9 mouse cellular contexts compared by ENCODE assay signal in the genomic region with DNA sequence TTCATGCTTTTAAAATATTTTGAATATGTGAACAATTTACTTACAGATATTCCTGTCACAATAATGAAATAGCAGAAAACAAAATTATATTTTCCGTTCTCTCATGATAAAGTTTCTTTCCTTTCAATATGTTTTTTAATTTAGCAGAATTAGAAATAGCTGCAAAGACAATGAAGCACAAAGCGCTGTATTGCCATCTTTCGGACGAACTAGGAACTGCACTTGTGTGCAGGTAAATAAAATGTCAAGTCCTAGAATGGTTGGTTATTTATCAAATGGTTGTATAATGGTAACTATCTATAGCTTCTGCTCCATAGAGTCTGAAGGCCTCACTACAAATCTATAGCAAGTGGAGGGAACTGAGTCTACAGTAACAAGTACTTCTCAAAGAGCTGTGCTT.
DNase-seq lines count a peak whose midpoint lies in the region; ATAC-seq and TF ChIP-seq lines count a peak whose summit lies in the region.
"Had no signal": no experiment of that assay in that cellular context is flagged by ENCODE, and none has a peak within 500 bp of the region (broad histone marks: within the 10 kb centered on the region; RNA-seq: fewer than 3 reads in every experiment).

No protein-coding gene starts in this region.

- H3K4me1 ChIP-seq in heart, embryonic 10.5 days = 0 out of 2 replicates have a peak, but pooled peaks cover 6% of the 10 kb centered on the region
- peaks cover 22% of the 10 kb centered on the region for H3K4me1 ChIP-seq in embryonic facial prominence, embryonic 10.5 days
- no peaks in the 10 kb centered on the region for H3K4me1 ChIP-seq in kidney, postnatal 0 days (replicated peaks; ENCODE audit: insufficient read depth, low read length)
- H3K4me1 ChIP-seq: liver, embryonic 15.5 days had no signal

- H3K27ac ChIP-seq in heart, embryonic 10.5 days = no peak overlapping the region
- H3K27ac ChIP-seq in embryonic facial prominence, embryonic 10.5 days (replicated peaks) = no peak overlapping the region
- H3K27ac ChIP-seq in kidney, postnatal 0 days = no peak overlapping the region
- H3K27ac ChIP-seq: liver, embryonic 15.5 days had no signal

- intact Hi-C loops in heart, postnatal 10 days (cut with DNase I) = loop anchor here (1.0 to 5.0 kb wide), 2 partner anchors 135 to 653 kb away; a partner anchor contains a TSS

- no peaks in the 10 kb centered on the region for H3K27me3 ChIP-seq in heart, embryonic 10.5 days (ENCODE audit: insufficient read depth, poor library complexity, severe bottlenecking)
- peaks cover 13% of the 10 kb centered on the region for H3K27me3 ChIP-seq in C2C12 (ENCODE audit: control insufficient read depth, insufficient read depth, insufficient read length)
- no peaks in the 10 kb centered on the region for H3K27me3 ChIP-seq in embryonic facial prominence, embryonic 10.5 days (replicated peaks; ENCODE audit: low read depth, poor library complexity, severe bottlenecking)
- no peaks in the 10 kb centered on the region for H3K27me3 ChIP-seq in kidney, postnatal 0 days (ENCODE audit: insufficient read depth, low read length)
- H3K27me3 ChIP-seq: liver, embryonic 15.5 days had no signal

- WGBS in heart, embryonic 10.5 days = 3% methylated on average over 4 of the region's 4 CpGs
- WGBS in embryonic facial prominence, embryonic 10.5 days = 6% methylated on average over 4 of the region's 4 CpGs
- WGBS in kidney, postnatal 0 days = under 1% methylated on average over 4 of the region's 4 CpGs

- peak; percentile 61 to 79 for DNase-seq in heart, postnatal 10 days
- DNase-seq in heart, embryonic 10.5 days (ENCODE audit: low spot score) = no peak
- DNase-seq in adrenal gland, postnatal 10 days = peak; percentile 78
- peak; percentile 51 for DNase-seq in embryonic facial prominence, embryonic 10.5 days (ENCODE audit: low spot score)
- peak; percentile 82 for DNase-seq in kidney, postnatal 0 days (ENCODE audit: low spot score)
- DNase-seq in lung, postnatal 25 days (ENCODE audit: low spot score) = peak; percentile 12
- DNase-seq in thymus, postnatal 0 days (ENCODE audit: low spot score) = peak; percentile 74

- no peak overlapping the region for H3K4me2 ChIP-seq in kidney, postnatal 0 days (ENCODE audit: low read length)
- H3K4me2 ChIP-seq: liver, embryonic 15.5 days had no signal

- H3K79me3 ChIP-seq in C2C12 (ENCODE audit: low read depth) = no peaks in the 10 kb centered on the region

- peak; percentile 39 for TF ChIP-seq CTCF in C2C12 (IDR thresholded peaks at IDR 0.05; ENCODE audit: control insufficient read depth, insufficient read depth, insufficient read length)
- peak; percentile 95 for TF ChIP-seq CTCF in kidney, postnatal 0 days (IDR thresholded peaks at IDR 0.05; ENCODE audit: low read depth)

- no peak overlapping the region for H3ac ChIP-seq in C2C12 (ENCODE audit: control insufficient read depth, insufficient read length, low read depth)

- no peak overlapping the region for H3K4me3 ChIP-seq in heart, embryonic 10.5 days
- no peak overlapping the region for H3K4me3 ChIP-seq in C2C12 (ENCODE audit: insufficient read depth, poor library complexity, severe bottlenecking)
- H3K4me3 ChIP-seq in embryonic facial prominence, embryonic 10.5 days = no peak overlapping the region
- H3K4me3 ChIP-seq in kidney, postnatal 0 days (replicated peaks; ENCODE audit: low read depth, low read length) = no peak overlapping the region
- H3K4me3 ChIP-seq: liver, embryonic 15.5 days had no signal

- no peaks in the 10 kb centered on the region for H3K9me3 ChIP-seq in heart, embryonic 10.5 days
- H3K9me3 ChIP-seq in embryonic facial prominence, embryonic 10.5 days = no peaks in the 10 kb centered on the region
- no peaks in the 10 kb centered on the region for H3K9me3 ChIP-seq in kidney, postnatal 0 days (replicated peaks; ENCODE audit: low read length)
- H3K9me3 ChIP-seq: liver, embryonic 15.5 days had no signal

- no peak overlapping the region for H3K9ac ChIP-seq in kidney, postnatal 0 days (ENCODE audit: low read depth, low read length)
- H3K9ac ChIP-seq: liver, embryonic 15.5 days had no signal

- ATAC-seq in kidney, postnatal 0 days (replicated peaks; ENCODE audit: low FRiP score, low read depth) = no peak

- H3K79me2 ChIP-seq in C2C12 (ENCODE audit: control insufficient read depth, insufficient read depth) = no peaks in the 10 kb centered on the region

- H3K36me3 ChIP-seq in heart, embryonic 10.5 days = no peaks in the 10 kb centered on the region
- H3K36me3 ChIP-seq in C2C12 (ENCODE audit: control insufficient read depth, insufficient read depth) = no peaks in the 10 kb centered on the region
- H3K36me3 ChIP-seq in embryonic facial prominence, embryonic 10.5 days (replicated peaks) = no peaks in the 10 kb centered on the region
- no peaks in the 10 kb centered on the region for H3K36me3 ChIP-seq in kidney, postnatal 0 days (ENCODE audit: insufficient read depth, low read length)
- H3K36me3 ChIP-seq: liver, embryonic 15.5 days had no signal

TF ChIP-seq in C2C12, 6 proteins besides CTCF, POLR2A, EP300 and RAD21:
- TF ChIP-seq FOSL1 (IDR thresholded peaks at IDR 0.05; ENCODE audit: insufficient read depth, low read length, poor library complexity, severe bottlenecking) (no peak), MAX (IDR thresholded peaks at IDR 0.05) (no peak), CEBPB (IDR thresholded peaks at IDR 0.05; ENCODE audit: low read depth) (no peak), USF1 (IDR thresholded peaks at IDR 0.05; ENCODE audit: low read depth) (no peak), MYOD1 (IDR thresholded peaks at IDR 0.05; ENCODE audit: control insufficient read depth, insufficient read length, low read depth) (no peak), MYOG (IDR thresholded peaks at IDR 0.05; ENCODE audit: control insufficient read depth, extremely low read depth, insufficient read length) (no peak)
TF ChIP-seq in C2C12: peak in this region for 0.
